Mouse (Mus musculus): ENCODE measurements at regions not wholly inside any gene's neighbourhood (a gene's known extent, or its start where the extent isn't known, plus 50 kb on each side); places are given as distances from the start of the nearest gene placed in this dataset.
A peak's percentile ranks its signal among the peaks of the same experiment; 100 is the strongest.

DNA sequence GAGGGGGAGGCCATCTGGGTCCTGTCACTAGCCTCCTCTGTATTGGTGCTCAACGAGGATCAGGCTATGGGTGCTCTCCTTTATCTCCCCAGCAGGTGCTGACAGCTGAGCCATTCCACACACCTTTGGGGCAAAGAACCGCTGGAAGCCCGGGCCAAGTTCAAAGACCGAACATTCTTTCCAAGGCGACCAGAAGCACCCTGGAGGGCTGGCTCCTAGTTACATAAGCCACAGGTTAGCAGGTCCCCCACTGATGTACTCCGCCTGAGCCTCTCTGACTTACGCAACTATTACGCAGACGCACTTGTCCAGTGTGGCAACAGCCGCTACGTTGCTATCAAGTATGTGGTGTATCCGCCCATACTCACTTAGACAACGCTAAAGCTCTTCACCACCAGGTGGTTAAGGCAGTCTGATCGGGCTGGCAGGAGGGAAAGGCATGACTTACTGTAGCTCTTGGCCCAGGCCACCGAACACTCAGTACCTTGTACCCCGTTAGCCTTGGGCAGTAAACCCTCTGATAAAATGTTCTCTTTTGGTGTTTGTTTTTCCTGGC is 69.2 kb downstream of the Gm33543 start:
- no peaks in the 10 kb centered on the region for H3K27me3 ChIP-seq
- no peak overlapping the region for H3K4me2 ChIP-seq
- no peaks in the 10 kb centered on the region for H3K9me3 ChIP-seq
- peaks cover 11% of the 10 kb centered on the region for H3K4me1 ChIP-seq
- peak overlapping the region; percentile 54; the same call in 1 of the 2 replicates for H3K27ac ChIP-seq
- no peak overlapping the region for H3K9ac ChIP-seq
- H3K36me3 ChIP-seq = no peaks in the 10 kb centered on the region
- no peak overlapping the region for H3K4me3 ChIP-seq
- WGBS = 60% methylated on average over 16 of the region's 16 CpGs
- ATAC-seq (ENCODE audit: insufficient number of reproducible peaks, low FRiP score, low TSS enrichment, low read depth) = peak; percentile 74

DNA sequence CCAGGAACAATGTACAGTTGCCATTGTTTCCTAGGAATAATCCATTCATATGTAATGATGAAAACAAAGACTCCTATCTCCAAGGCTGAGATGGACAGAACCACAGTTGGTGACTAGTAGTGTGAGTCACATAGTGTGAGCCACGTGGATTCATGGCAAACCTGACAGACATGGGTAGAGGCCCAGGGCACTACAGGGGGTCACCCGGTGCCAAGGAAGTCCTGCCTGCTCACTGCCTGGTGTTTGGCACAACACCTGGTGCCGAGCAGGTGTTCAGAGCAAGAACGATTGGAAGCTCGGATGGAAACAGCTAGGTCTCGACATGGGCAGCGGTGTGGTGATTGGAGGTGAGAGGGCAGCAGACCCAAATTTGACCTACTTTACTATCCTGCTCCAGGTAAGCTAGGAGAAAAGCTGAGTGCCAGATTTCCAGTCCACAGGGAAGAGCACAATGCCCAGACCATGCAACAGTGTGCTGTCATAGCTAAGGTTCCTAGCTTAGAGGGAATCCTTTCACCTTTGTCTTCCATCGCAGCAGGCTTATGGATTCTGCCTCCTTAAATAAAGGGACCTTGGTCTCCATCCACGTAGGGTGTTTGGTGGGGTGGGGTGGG is 69.8 kb downstream of the Gm33543 start:
- no peak for ATAC-seq (ENCODE audit: insufficient number of reproducible peaks, low FRiP score, low TSS enrichment, low read depth)
- H3K4me1 ChIP-seq = peaks cover 10% of the 10 kb centered on the region
- H3K4me2 ChIP-seq = no peak overlapping the region
- 81% methylated on average over 9 of the region's 9 CpGs for WGBS
- no peaks in the 10 kb centered on the region for H3K36me3 ChIP-seq
- no peaks in the 10 kb centered on the region for H3K27me3 ChIP-seq
- H3K4me3 ChIP-seq = no peak overlapping the region
- no peaks in the 10 kb centered on the region for H3K9me3 ChIP-seq
- no peak overlapping the region for H3K9ac ChIP-seq
- no peak overlapping the region for H3K27ac ChIP-seq

DNA sequence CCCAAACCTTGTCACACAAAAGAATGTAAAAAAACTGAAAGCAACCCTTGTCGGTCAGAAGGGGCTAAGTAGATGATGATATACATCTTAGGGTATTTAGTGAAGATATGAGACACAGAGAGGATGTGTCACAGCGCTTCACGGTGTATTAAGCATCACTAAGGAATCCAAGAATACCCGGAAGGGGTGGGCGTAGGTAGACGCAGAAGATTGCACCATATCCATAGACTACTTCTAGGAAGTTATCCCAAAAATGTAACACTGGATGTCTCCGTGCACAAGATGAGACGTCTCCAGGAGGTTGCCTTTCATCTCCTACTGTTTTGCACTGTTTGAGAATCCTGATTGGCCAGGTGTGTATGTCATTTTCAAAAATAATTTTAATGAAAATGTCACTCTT is 73.8 kb downstream of the Gm33543 start:
- Histone ChIP-seq H3K27ac (no peak overlapping the region), H3K4me3 (no peak overlapping the region), H3K4me2 (no peak overlapping the region), H3K9ac (no peak overlapping the region), H3K27me3 (no peaks in the 10 kb centered on the region), H3K4me1 (peaks cover 7% of the 10 kb centered on the region), H3K36me3 (no peaks in the 10 kb centered on the region), H3K9me3 (no peaks in the 10 kb centered on the region)
- WGBS = 80% methylated on average over 8 of the region's 8 CpGs
- ATAC-seq (ENCODE audit: insufficient number of reproducible peaks, low FRiP score, low TSS enrichment, low read depth) = no peak

- H3K27ac ChIP-seq = no peak overlapping the region
- no peaks in the 10 kb centered on the region for H3K27me3 ChIP-seq
- no peak overlapping the region for H3K4me3 ChIP-seq
- WGBS = 39% methylated on average over 6 of the region's 7 CpGs
- H3K4me1 ChIP-seq = no peaks in the 10 kb centered on the region
- H3K9me3 ChIP-seq = no peaks in the 10 kb centered on the region
- H3K9ac ChIP-seq = no peak overlapping the region
- no peak overlapping the region for H3K4me2 ChIP-seq
- no peaks in the 10 kb centered on the region for H3K36me3 ChIP-seq
- ATAC-seq (ENCODE audit: insufficient number of reproducible peaks, low FRiP score, low TSS enrichment, low read depth) = no peak
Observed at GRCm38 (mm10) chr10:95767526-95768161, 75.1 kb downstream of the Gm33543 start.

GRCm38 (mm10) chr10:95764129-95764528 is 78.6 kb downstream of the Gm33543 start:
- Histone ChIP-seq H3K4me2 (no peak overlapping the region), H3K36me3 (no peaks in the 10 kb centered on the region), H3K4me1 (no peaks in the 10 kb centered on the region), H3K27me3 (no peaks in the 10 kb centered on the region), H3K4me3 (no peak overlapping the region), H3K27ac (no peak overlapping the region), H3K9me3 (no peaks in the 10 kb centered on the region), H3K9ac (no peak overlapping the region)
- no peak for ATAC-seq (ENCODE audit: insufficient number of reproducible peaks, low FRiP score, low TSS enrichment, low read depth)
- 59% methylated on average over 4 of the region's 4 CpGs for WGBS

DNA sequence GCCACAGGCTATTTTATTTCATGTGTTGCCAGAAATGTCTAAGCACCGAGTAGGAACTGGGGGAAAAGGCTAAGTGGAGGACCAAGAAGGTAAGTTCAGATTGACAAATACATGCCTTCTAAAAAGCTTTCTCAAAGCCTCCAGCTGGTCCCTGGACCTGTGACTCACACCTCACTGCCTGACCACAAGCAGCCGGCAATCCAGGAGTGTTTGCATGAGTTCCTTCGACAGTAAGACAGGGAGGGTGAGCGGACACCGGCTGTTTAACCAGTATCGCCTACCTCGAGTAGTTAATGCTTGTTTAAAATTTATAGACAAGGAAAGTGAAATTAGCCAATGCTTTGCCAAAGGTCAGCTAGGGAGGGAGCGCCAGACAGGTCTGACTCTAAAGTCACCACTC is 80.1 kb downstream of the Gm33543 start:
- Histone ChIP-seq H3K4me3 (no peak overlapping the region), H3K9me3 (no peaks in the 10 kb centered on the region), H3K9ac (no peak overlapping the region), H3K4me2 (no peak overlapping the region), H3K4me1 (no peaks in the 10 kb centered on the region), H3K36me3 (no peaks in the 10 kb centered on the region), H3K27ac (no peak overlapping the region), H3K27me3 (no peaks in the 10 kb centered on the region)
- 31% methylated on average over 8 of the region's 8 CpGs for WGBS
- no peak for ATAC-seq (ENCODE audit: insufficient number of reproducible peaks, low FRiP score, low TSS enrichment, low read depth)

GRCm38 (mm10) chr10:95761969-95762368 is 80.8 kb downstream of the Gm33543 start:
- Histone ChIP-seq H3K27me3 (no peaks in the 10 kb centered on the region), H3K36me3 (no peaks in the 10 kb centered on the region), H3K4me2 (no peak overlapping the region), H3K4me1 (no peaks in the 10 kb centered on the region), H3K4me3 (no peak overlapping the region), H3K9me3 (no peaks in the 10 kb centered on the region), H3K27ac (no peak overlapping the region), H3K9ac (no peak overlapping the region)
- 88% methylated on average over 4 of the region's 4 CpGs for WGBS
- ATAC-seq (ENCODE audit: insufficient number of reproducible peaks, low FRiP score, low TSS enrichment, low read depth) = no peak

GRCm38 (mm10) chr10:95760121-95760870 is 82.4 kb downstream of the Gm33543 start:
- no peak for ATAC-seq (ENCODE audit: insufficient number of reproducible peaks, low FRiP score, low TSS enrichment, low read depth)
- no peaks in the 10 kb centered on the region for H3K36me3 ChIP-seq
- H3K27ac ChIP-seq = no peak overlapping the region
- H3K9me3 ChIP-seq = no peaks in the 10 kb centered on the region
- no peak overlapping the region for H3K4me3 ChIP-seq
- H3K4me1 ChIP-seq = no peaks in the 10 kb centered on the region
- WGBS = 79% methylated on average over 9 of the region's 9 CpGs
- H3K4me2 ChIP-seq = no peak overlapping the region
- no peaks in the 10 kb centered on the region for H3K27me3 ChIP-seq
- H3K9ac ChIP-seq = no peak overlapping the region

- Histone ChIP-seq H3K36me3 (no peaks in the 10 kb centered on the region), H3K4me1 (no peaks in the 10 kb centered on the region), H3K9me3 (no peaks in the 10 kb centered on the region), H3K27ac (no peak overlapping the region), H3K27me3 (no peaks in the 10 kb centered on the region), H3K4me2 (no peak overlapping the region), H3K9ac (no peak overlapping the region), H3K4me3 (no peak overlapping the region)
- ATAC-seq (ENCODE audit: insufficient number of reproducible peaks, low FRiP score, low TSS enrichment, low read depth) = no peak
- WGBS = 89% methylated on average over 8 of the region's 8 CpGs
Observed at GRCm38 (mm10) chr10:95758181-95758580, 84.5 kb downstream of the Gm33543 start.

DNA sequence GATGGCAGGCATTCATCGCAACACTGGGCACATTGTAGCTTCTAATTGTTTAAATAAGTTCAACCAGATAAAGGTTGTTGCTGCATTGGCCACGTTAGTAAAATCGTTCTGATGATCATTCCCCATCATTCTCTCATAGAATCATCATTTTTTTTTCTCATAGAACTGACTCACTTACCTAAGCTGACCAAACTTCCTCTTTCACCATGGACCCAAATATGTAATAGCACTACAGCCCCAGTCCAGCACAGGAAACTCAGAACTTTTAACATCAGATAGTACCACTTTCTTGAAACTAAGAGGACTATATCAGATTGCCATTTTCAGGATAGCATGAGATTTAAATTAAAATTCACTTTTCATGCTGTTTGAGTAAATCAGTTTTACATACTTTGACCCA is 82.2 kb upstream of the Anapc15-ps start:
- H3K4me3 ChIP-seq = no peak overlapping the region
- no peak overlapping the region for H3K4me2 ChIP-seq
- no peak overlapping the region for H3K9ac ChIP-seq
- H3K4me1 ChIP-seq = no peaks in the 10 kb centered on the region
- no peaks in the 10 kb centered on the region for H3K27me3 ChIP-seq
- H3K36me3 ChIP-seq = no peaks in the 10 kb centered on the region
- no peaks in the 10 kb centered on the region for H3K9me3 ChIP-seq
- no peak for ATAC-seq (ENCODE audit: insufficient number of reproducible peaks, low FRiP score, low TSS enrichment, low read depth)
- 95% methylated on average over 3 of the region's 3 CpGs for WGBS
- H3K27ac ChIP-seq = no peak overlapping the region

DNA sequence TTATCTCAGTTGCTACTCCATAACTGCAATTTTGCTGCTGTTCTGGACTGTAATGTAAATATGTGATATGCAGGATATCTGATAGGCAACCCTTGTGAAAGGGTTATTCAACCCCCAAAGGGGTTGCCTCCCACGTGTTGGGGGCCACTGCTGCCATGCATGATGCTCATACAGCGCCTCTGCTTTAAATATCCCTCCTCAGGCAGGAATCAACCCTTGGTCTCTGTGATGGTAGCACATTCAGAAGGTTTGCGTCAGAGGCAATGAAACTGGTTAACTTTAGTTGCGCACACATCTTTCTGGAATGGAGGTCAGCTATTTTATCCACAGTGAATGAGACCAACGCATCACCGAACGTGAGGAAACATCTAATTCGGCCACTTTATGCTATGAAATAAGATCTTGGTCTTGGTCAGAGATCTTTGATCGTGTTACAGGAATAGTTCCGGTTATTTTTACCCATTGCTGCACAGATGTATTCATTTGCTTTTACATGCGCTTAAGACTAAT is 80.2 kb upstream of the Anapc15-ps start:
- H3K36me3 ChIP-seq = no peaks in the 10 kb centered on the region
- H3K9ac ChIP-seq = no peak overlapping the region
- no peaks in the 10 kb centered on the region for H3K9me3 ChIP-seq
- no peaks in the 10 kb centered on the region for H3K4me1 ChIP-seq
- H3K4me3 ChIP-seq = no peak overlapping the region
- H3K27ac ChIP-seq = no peak overlapping the region
- WGBS = 87% methylated on average over 11 of the region's 11 CpGs
- ATAC-seq (ENCODE audit: insufficient number of reproducible peaks, low FRiP score, low TSS enrichment, low read depth) = no peak
- H3K27me3 ChIP-seq = no peaks in the 10 kb centered on the region
- H3K4me2 ChIP-seq = no peak overlapping the region

- no peaks in the 10 kb centered on the region for H3K9me3 ChIP-seq
- H3K27ac ChIP-seq = no peak overlapping the region
- H3K4me1 ChIP-seq = no peaks in the 10 kb centered on the region
- no peak overlapping the region for H3K9ac ChIP-seq
- H3K4me3 ChIP-seq = no peak overlapping the region
- WGBS = 81% methylated on average over 1 of the region's 1 CpGs
- ATAC-seq (ENCODE audit: insufficient number of reproducible peaks, low FRiP score, low TSS enrichment, low read depth) = no peak
- H3K4me2 ChIP-seq = no peak overlapping the region
- H3K36me3 ChIP-seq = no peaks in the 10 kb centered on the region
- H3K27me3 ChIP-seq = no peaks in the 10 kb centered on the region
Observed at GRCm38 (mm10) chr10:95748360-95748759, 75.1 kb upstream of the Anapc15-ps start.
